Mouse (Mus musculus) adrenal gland, adult 18-20 months (tissue): ENCODE data around the gene Rassf5. TPM values are rescaled to one million over a fixed set of nuclear protein-coding genes. Genes with fewer than 3 reads are reported as not detected.

ENCODE experiments used
- DNase-seq, 2 experiments: peaks; one replicate each; pipeline ENCODE4 v3.0.0; 2021 to 2022; ENCODE audit warnings: low spot score in 2 of 2
- total RNA-seq, 2 experiments: library from RNA; stranded (reverse); gene quantifications; 1 replicate in 1 of 2; 2 replicates in 1 of 2; pipeline ENCODE4 v1.2.3; 2021

The Rassf5 gene
- total RNA-seq, 2 experiments from 2014 or later, result 11.4 to 11.6 TPM

- no peak for DNase-seq
These were observed 105.7 kb downstream of the Rassf5 start for GRCm38 (mm10) chr1:131139102-131140095.

- DNase-seq, result peak; percentile 92 to 93
These were observed 106.7 kb downstream of the Rassf5 start, which contains the start of gene Dyrk3 for GRCm38 (mm10) chr1:131138191-131139016. Gene Dyrk3 (minus strand): TSS chr1:131138340.

GRCm38 (mm10) chr1:131137717-131138118, 107.3 kb downstream of the Rassf5 start:
- DNase-seq, result no peak

DNA sequence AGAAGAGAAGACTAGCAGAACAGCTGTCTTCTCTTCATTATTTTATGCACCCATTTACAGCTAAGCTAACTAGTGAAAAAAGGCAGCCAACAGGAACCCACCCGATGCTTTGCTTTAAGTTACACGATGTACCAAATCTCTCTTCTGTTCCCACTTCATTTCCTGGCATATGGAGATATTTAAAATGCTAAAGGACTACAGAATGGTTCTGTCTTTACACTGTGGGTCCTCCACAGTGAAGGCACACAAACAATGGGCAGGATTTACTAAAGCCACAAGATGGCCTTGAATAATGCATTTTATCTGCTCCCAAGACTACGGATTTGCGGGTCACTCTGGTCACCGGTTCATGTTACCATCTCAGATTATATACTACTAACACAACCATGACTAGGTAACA, 107.9 kb downstream of the Rassf5 start:
- no peak for DNase-seq

DNA sequence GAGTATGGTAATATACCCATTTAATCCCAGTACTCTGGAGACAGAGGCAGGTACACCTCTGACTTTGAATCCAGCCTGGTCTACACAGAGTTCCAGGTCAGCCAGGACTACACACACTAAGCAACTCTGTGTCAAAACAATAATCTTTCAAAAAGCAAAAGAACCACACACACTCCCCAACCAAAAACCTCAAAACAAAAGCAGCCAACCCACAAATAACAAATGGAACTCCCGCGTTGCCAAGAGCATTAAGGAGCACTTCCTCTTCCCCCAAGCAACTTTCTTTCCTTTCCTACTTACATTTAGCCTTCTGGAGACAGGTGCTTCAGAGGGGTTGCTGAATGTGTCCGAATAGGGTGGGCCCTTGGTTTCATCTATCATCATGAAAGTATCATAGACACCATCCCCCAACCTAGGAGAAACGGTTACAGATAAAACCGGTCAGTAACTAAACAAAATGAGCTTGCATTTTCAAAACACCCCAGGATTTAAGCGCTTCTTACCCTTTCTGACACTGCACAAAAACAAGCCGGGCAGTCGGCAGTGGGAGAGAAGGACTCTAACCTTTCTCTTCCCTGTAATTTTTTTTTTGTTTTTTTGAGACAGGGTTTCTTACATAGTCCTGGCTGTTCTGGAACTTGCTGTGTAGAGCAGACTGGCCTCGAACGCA, 109.0 kb downstream of the Rassf5 start:
- no peak for DNase-seq

DNA sequence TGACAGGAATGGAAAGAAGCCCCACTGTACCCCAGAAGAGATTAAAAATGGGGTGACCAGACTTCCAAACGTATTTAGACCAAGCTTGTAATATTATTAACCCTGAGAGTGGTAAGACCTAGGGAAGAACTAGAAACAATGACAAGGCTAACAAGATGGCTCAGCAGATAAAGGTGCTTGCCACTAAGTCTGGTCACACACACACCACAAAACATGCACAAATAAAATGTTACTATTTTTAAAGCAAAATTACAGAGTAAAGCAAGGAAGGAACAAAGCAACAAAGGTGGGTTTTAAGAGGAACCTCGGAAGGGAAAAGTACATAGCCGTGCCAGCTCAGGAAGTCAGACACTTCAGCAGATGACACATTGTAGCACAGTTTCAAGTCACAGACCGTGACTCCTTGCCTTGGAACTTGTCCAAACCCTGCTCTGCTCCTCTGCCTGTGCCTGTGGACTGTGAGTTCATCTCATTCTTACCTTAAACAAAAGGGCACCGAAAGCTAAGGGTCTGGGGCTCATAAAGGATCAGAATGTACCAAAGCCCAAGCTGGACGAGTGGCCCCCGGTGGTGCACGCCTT, 110.0 kb downstream of the Rassf5 start:
- peak in 1 of 2 experiments; percentile 64 for DNase-seq

- DNase-seq, result no peak
These were observed 110.8 kb downstream of the Rassf5 start for GRCm38 (mm10) chr1:131134231-131134630.

Other genes starting within 250 kb of the Rassf5 start
- not detected for gene Il10, start 225.4 kb downstream of the Rassf5 start, total RNA-seq
- gene Mapkapk2, start 147.4 kb downstream of the Rassf5 start, total RNA-seq, result 100 to 1,000 TPM; 198 to 219 TPM
- 1 to 10 TPM; 5.5 to 7.1 TPM for gene Dyrk3, start 106.9 kb downstream of the Rassf5 start, total RNA-seq
- 10 to 100 TPM; 33.7 to 40.4 TPM for gene Eif2d, start 92.1 kb downstream of the Rassf5 start, total RNA-seq
- 10 to 100 TPM; 11.9 to 16.1 TPM for gene Ikbke, start 34.3 kb upstream of the Rassf5 start, total RNA-seq